Comparison of ENCODE assay signal across 24 mouse cellular contexts in genomic region chr11:65255564-65255963, GRCm38 (mm10). TPM values are rescaled to one million over a fixed set of nuclear protein-coding genes. Genes with fewer than 3 reads are reported as not detected.
DNase-seq lines count a peak whose midpoint lies in the region; ATAC-seq and TF ChIP-seq lines count a peak whose summit lies in the region.
"Had no signal": no experiment of that assay in that cellular context is flagged by ENCODE, and none has a peak within 500 bp of the region (broad histone marks: within the 10 kb centered on the region; RNA-seq: fewer than 3 reads in every experiment).

No protein-coding gene starts in this region.

- peak overlapping the region; percentile 54; the same call in 1 of the 2 replicates for H3K27ac ChIP-seq in heart, embryonic 11.5 days (ENCODE audit: low read depth, low read length)
- H3K27ac ChIP-seq in lung, embryonic 14.5 days (ENCODE audit: low read depth) = no peak overlapping the region
- H3K27ac ChIP-seq in intestine, embryonic 15.5 days = no peak overlapping the region
- H3K27ac ChIP-seq in stomach, embryonic 14.5 days (ENCODE audit: low read length) = peak overlapping the region; percentile 44; the same call in 1 of the 2 replicates
- H3K27ac ChIP-seq: embryonic facial prominence, embryonic 13.5 days; forebrain, embryonic 12.5 days; hindbrain, embryonic 13.5 days; kidney, embryonic 15.5 days; limb, embryonic 12.5 days; liver, embryonic 12.5 days had no signal

- H3K27me3 ChIP-seq in heart, embryonic 11.5 days (ENCODE audit: control insufficient read depth, insufficient read depth, low read length) = no peaks in the 10 kb centered on the region
- no peaks in the 10 kb centered on the region for H3K27me3 ChIP-seq in lung, embryonic 14.5 days (ENCODE audit: insufficient read depth, low read length)
- no peaks in the 10 kb centered on the region for H3K27me3 ChIP-seq in intestine, embryonic 15.5 days (replicated peaks)
- no peaks in the 10 kb centered on the region for H3K27me3 ChIP-seq in stomach, embryonic 14.5 days (ENCODE audit: control insufficient read depth, insufficient read depth, low read length)
- H3K27me3 ChIP-seq: forebrain, embryonic 12.5 days; kidney, embryonic 15.5 days; limb, embryonic 12.5 days; liver, embryonic 12.5 days; megakaryocyte, embryonic 14.5 days had no signal

- no peaks in the 10 kb centered on the region for H3K9me3 ChIP-seq in heart, embryonic 11.5 days (replicated peaks; ENCODE audit: control insufficient read depth, low read length)
- H3K9me3 ChIP-seq in lung, embryonic 14.5 days (ENCODE audit: low read depth, low read length) = no peaks in the 10 kb centered on the region
- no peaks in the 10 kb centered on the region for H3K9me3 ChIP-seq in intestine, embryonic 15.5 days
- no peaks in the 10 kb centered on the region for H3K9me3 ChIP-seq in stomach, embryonic 14.5 days (ENCODE audit: control insufficient read depth, low read depth, low read length)
- H3K9me3 ChIP-seq: embryonic facial prominence, embryonic 13.5 days; forebrain, embryonic 12.5 days; hindbrain, embryonic 13.5 days; kidney, embryonic 15.5 days; limb, embryonic 12.5 days; liver, embryonic 12.5 days; megakaryocyte, embryonic 14.5 days had no signal

- no peak overlapping the region; the same call in 1 of the 2 replicates for H3K9ac ChIP-seq in heart, embryonic 11.5 days (ENCODE audit: low read depth, low read length)
- H3K9ac ChIP-seq in lung, embryonic 14.5 days = no peak overlapping the region
- H3K9ac ChIP-seq in intestine, embryonic 15.5 days = no peak overlapping the region
- H3K9ac ChIP-seq in stomach, embryonic 14.5 days (replicated peaks; ENCODE audit: low read depth, low read length) = no peak overlapping the region
- H3K9ac ChIP-seq: embryonic facial prominence, embryonic 13.5 days; forebrain, embryonic 12.5 days; hindbrain, embryonic 13.5 days; kidney, embryonic 15.5 days; limb, embryonic 12.5 days; liver, embryonic 12.5 days had no signal

- no peak overlapping the region for H3K4me2 ChIP-seq in heart, embryonic 11.5 days
- H3K4me2 ChIP-seq in lung, embryonic 14.5 days = peak overlapping the region; percentile 38
- peak overlapping the region; percentile 28 for H3K4me2 ChIP-seq in intestine, embryonic 15.5 days (replicated peaks)
- H3K4me2 ChIP-seq in stomach, embryonic 14.5 days (replicated peaks; ENCODE audit: low read depth, low read length) = no peak overlapping the region
- H3K4me2 ChIP-seq: embryonic facial prominence, embryonic 13.5 days; forebrain, embryonic 12.5 days; hindbrain, embryonic 13.5 days; kidney, embryonic 15.5 days; limb, embryonic 12.5 days; liver, embryonic 12.5 days had no signal

- no peak for TF ChIP-seq CTCF in lung, embryonic 14.5 days (IDR thresholded peaks at IDR 0.05; ENCODE audit: low read depth)

- intact Hi-C loops in heart, postnatal 25 days (cut with DNase I) = no loop called here

- no peak overlapping the region for H3K4me3 ChIP-seq in heart, embryonic 11.5 days (ENCODE audit: low read depth, low read length)
- H3K4me3 ChIP-seq in lung, embryonic 14.5 days (ENCODE audit: low read depth, low read length) = no peak overlapping the region
- H3K4me3 ChIP-seq in intestine, embryonic 15.5 days (replicated peaks) = no peak overlapping the region
- H3K4me3 ChIP-seq in stomach, embryonic 14.5 days (ENCODE audit: low read depth, low read length) = no peak overlapping the region
- H3K4me3 ChIP-seq: embryonic facial prominence, embryonic 13.5 days; erythroblast, embryonic 14.5 days; forebrain, embryonic 12.5 days; hindbrain, embryonic 13.5 days; kidney, embryonic 15.5 days; limb, embryonic 12.5 days; liver, embryonic 12.5 days; megakaryocyte, embryonic 14.5 days had no signal

- no peak for ATAC-seq in heart, embryonic 11.5 days (replicated peaks; ENCODE audit: insufficient number of reproducible peaks, low FRiP score, low TSS enrichment)
- ATAC-seq in lung, embryonic 14.5 days (ENCODE audit: insufficient read depth) = no peak
- no peak for ATAC-seq in intestine, embryonic 15.5 days
- ATAC-seq in stomach, embryonic 14.5 days (ENCODE audit: insufficient number of reproducible peaks, insufficient read depth, low FRiP score, low read depth) = no peak
- no peak for ATAC-seq in megakaryocyte, adult 5-6 weeks (ENCODE audit: poor library complexity, severe bottlenecking)
- ATAC-seq: liver, embryonic 12.5 days had no signal

- H3K4me1 ChIP-seq in heart, embryonic 11.5 days (ENCODE audit: control insufficient read depth, insufficient read depth, low read length) = peaks cover 40% of the 10 kb centered on the region
- peaks cover 4% of the 10 kb centered on the region; the same call in 1 of the 2 replicates for H3K4me1 ChIP-seq in lung, embryonic 14.5 days (ENCODE audit: insufficient read depth)
- no peaks in the 10 kb centered on the region for H3K4me1 ChIP-seq in intestine, embryonic 15.5 days (replicated peaks)
- H3K4me1 ChIP-seq in stomach, embryonic 14.5 days (ENCODE audit: control insufficient read depth, insufficient read depth, low read length) = peaks cover 14% of the 10 kb centered on the region
- H3K4me1 ChIP-seq: embryonic facial prominence, embryonic 13.5 days; forebrain, embryonic 12.5 days; hindbrain, embryonic 13.5 days; kidney, embryonic 15.5 days; limb, embryonic 12.5 days; liver, embryonic 12.5 days; megakaryocyte, embryonic 14.5 days had no signal

- DNase-seq in heart, postnatal 25 days (ENCODE audit: low spot score) = no peak
- peak; percentile 22 for DNase-seq in lung, embryonic 14.5 days
- DNase-seq in lung, postnatal 4 days = no peak
- DNase-seq in layer of hippocampus, postnatal 25 days (ENCODE audit: extremely low spot score in 1 of 2, low spot score in 1 of 2) = no peak
- DNase-seq: adrenal gland, adult 2 months; cerebellum, adult 18-20 months; embryo, embryonic 11 days; kidney, postnatal 36 days; lung, adult 18-20 months; midbrain, embryonic 14.5 days; thymus, postnatal 25 days had no signal

- H3K36me3 ChIP-seq in heart, embryonic 11.5 days (ENCODE audit: control insufficient read depth, insufficient read depth, low read length) = no peaks in the 10 kb centered on the region
- H3K36me3 ChIP-seq in lung, embryonic 14.5 days (ENCODE audit: insufficient read depth) = no peaks in the 10 kb centered on the region
- no peaks in the 10 kb centered on the region for H3K36me3 ChIP-seq in intestine, embryonic 15.5 days
- H3K36me3 ChIP-seq in stomach, embryonic 14.5 days (ENCODE audit: control insufficient read depth, insufficient read depth, low read length) = no peaks in the 10 kb centered on the region
- H3K36me3 ChIP-seq: embryonic facial prominence, embryonic 13.5 days; forebrain, embryonic 12.5 days; hindbrain, embryonic 13.5 days; kidney, embryonic 15.5 days; limb, embryonic 12.5 days; liver, embryonic 12.5 days had no signal

- 59% methylated on average over 6 of the region's 6 CpGs for WGBS in heart, embryonic 11.5 days (ENCODE audit: insufficient replicate concordance)
- WGBS in lung, embryonic 14.5 days = 42% methylated on average over 6 of the region's 6 CpGs
- WGBS in intestine, embryonic 15.5 days = 52% methylated on average over 6 of the region's 6 CpGs
- 37% methylated on average over 6 of the region's 6 CpGs for WGBS in stomach, embryonic 14.5 days

RNA-seq across cellular contexts. Expression of gene Myocd, which starts 14.2 kb away (rescaled TPM):
- polyA plus RNA-seq in heart, embryonic 11.5 days (2014; fragmentation: Nextera tagmentation; extraction: Ambion mirVana) = 66.4 and 66.5 TPM in 2 replicates
- total RNA-seq in heart, postnatal 25 days (2021) = 100 to 1,000 TPM in 1 of 2 experiments, 10 to 100 TPM in 1; 85.7 to 101 TPM
- 24.1 and 26.5 TPM in 2 replicates for polyA plus RNA-seq in lung, embryonic 14.5 days (2014; fragmentation: Nextera tagmentation; extraction: Ambion mirVana)
- 28.9 and 31.5 TPM in 2 replicates for polyA plus RNA-seq in intestine, embryonic 15.5 days (2015; fragmentation: Nextera tagmentation; extraction: Ambion mirVana)
- polyA plus RNA-seq in stomach, embryonic 14.5 days (2014; fragmentation: Nextera tagmentation; extraction: Ambion mirVana) = 55.3 and 63.0 TPM in 2 replicates
- under 1 TPM; 0.22 to 0.59 TPM for total RNA-seq in layer of hippocampus, postnatal 25 days (2021)
- not detected in 2 replicates for total RNA-seq in megakaryocyte, adult 5-6 weeks (2015)
- total RNA-seq in megakaryocyte, adult 5-6 weeks (2017) = not detected in 2 replicates
- total RNA-seq: MEL had no signal
- polyA plus RNA-seq: erythroblast, embryonic 14.5 days had no signal

Comparison
In these comparisons a context has a peak if more than half of its experiments do, and no peak if none do; other contexts are left out.
1. H3K27ac ChIP-seq: peak in heart, embryonic 11.5 days (single experiment) and stomach, embryonic 14.5 days (single experiment); none in lung, embryonic 14.5 days (single experiment) and intestine, embryonic 15.5 days (single experiment).
2. H3K4me2 ChIP-seq: peak in lung, embryonic 14.5 days (single experiment) and intestine, embryonic 15.5 days (single experiment); none in heart, embryonic 11.5 days (single experiment) and stomach, embryonic 14.5 days (single experiment).